In the genomic region with DNA sequence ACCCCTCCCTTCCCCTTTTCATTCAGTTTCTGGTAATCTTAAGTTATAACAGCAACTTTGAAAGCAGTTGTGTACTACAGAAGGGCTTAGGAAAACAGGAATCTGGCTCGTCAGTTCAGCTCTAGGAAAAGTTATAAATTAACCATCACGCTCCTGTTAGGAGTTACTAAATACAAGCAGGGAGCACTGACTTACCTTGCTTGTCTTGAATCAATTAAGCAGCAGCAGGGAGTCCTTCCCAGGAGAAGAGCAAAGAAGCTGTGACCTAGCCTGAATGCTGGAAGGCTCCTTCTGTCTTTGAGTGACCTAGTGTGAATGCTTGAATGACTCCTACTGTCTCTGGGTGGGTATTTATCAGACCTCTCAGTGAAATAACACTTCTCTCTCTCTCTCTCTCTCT, we compare ENCODE assay signal across 19 mouse cellular contexts.
DNase-seq lines count a peak whose midpoint lies in the region; ATAC-seq lines count a peak whose summit lies in the region.
"Had no signal": no experiment of that assay in that cellular context is flagged by ENCODE, and none has a peak within 500 bp of the region (broad histone marks: within the 10 kb centered on the region; RNA-seq: fewer than 3 reads in every experiment).

No protein-coding gene starts in this region.

- no peaks in the 10 kb centered on the region for H3K27me3 ChIP-seq in hindbrain, embryonic 15.5 days
- no peaks in the 10 kb centered on the region for H3K27me3 ChIP-seq in hindbrain, embryonic 16.5 days (replicated peaks; ENCODE audit: control insufficient read depth, insufficient read depth, low read length)
- H3K27me3 ChIP-seq in liver, embryonic 16.5 days (ENCODE audit: control insufficient read depth, insufficient read depth, low read depth, low read length): no peaks in the 10 kb centered on the region
- H3K27me3 ChIP-seq: CH12.LX; embryonic facial prominence, embryonic 12.5 days; forebrain, embryonic 15.5 days; neural tube, embryonic 13.5 days had no signal

- WGBS in hindbrain, embryonic 15.5 days: 15% methylated on average over 2 of the region's 2 CpGs
- 15% methylated on average over 2 of the region's 2 CpGs for WGBS in hindbrain, embryonic 16.5 days
- WGBS in liver, embryonic 16.5 days (ENCODE audit: insufficient replicate concordance): 19% methylated on average over 2 of the region's 2 CpGs

- H3K4me1 ChIP-seq in hindbrain, embryonic 15.5 days (replicated peaks): peaks cover 3% of the 10 kb centered on the region; the same call in 1 of the 2 replicates
- no peaks in the 10 kb centered on the region for H3K4me1 ChIP-seq in hindbrain, embryonic 16.5 days (ENCODE audit: control insufficient read depth, insufficient read depth, low read depth, low read length)
- H3K4me1 ChIP-seq in liver, embryonic 16.5 days (ENCODE audit: control insufficient read depth, low read depth, low read length): no peaks in the 10 kb centered on the region
- H3K4me1 ChIP-seq: embryonic facial prominence, embryonic 12.5 days; forebrain, embryonic 15.5 days had no signal

- ATAC-seq in hindbrain, embryonic 15.5 days (ENCODE audit: low FRiP score, low read depth): peak; percentile 36; the same call in 1 of the 2 replicates
- ATAC-seq in hindbrain, embryonic 16.5 days: no peak
- no peak for ATAC-seq in liver, embryonic 16.5 days (ENCODE audit: low read depth)
- no peak for ATAC-seq in megakaryocyte, adult 5-6 weeks (ENCODE audit: poor library complexity, severe bottlenecking)
- ATAC-seq: forebrain, embryonic 15.5 days; inflammation-experienced regulatory T-cells, adult 6 months had no signal

- H3K4me2 ChIP-seq in hindbrain, embryonic 15.5 days: no peak overlapping the region
- H3K4me2 ChIP-seq in hindbrain, embryonic 16.5 days (ENCODE audit: low read length): no peak overlapping the region
- peak overlapping the region; percentile 31 for H3K4me2 ChIP-seq in liver, embryonic 16.5 days (ENCODE audit: low read depth, low read length)
- H3K4me2 ChIP-seq: embryonic facial prominence, embryonic 12.5 days; forebrain, embryonic 15.5 days; neural tube, embryonic 13.5 days had no signal

- no peak overlapping the region for H3K27ac ChIP-seq in hindbrain, embryonic 15.5 days (replicated peaks)
- H3K27ac ChIP-seq in hindbrain, embryonic 16.5 days (ENCODE audit: low read depth, low read length): no peak overlapping the region
- no peak overlapping the region for H3K27ac ChIP-seq in liver, embryonic 16.5 days (ENCODE audit: low read length)
- H3K27ac ChIP-seq: embryonic facial prominence, embryonic 12.5 days; forebrain, embryonic 15.5 days; neural tube, embryonic 13.5 days had no signal

- H3K4me3 ChIP-seq in hindbrain, embryonic 15.5 days: no peak overlapping the region
- H3K4me3 ChIP-seq in hindbrain, embryonic 16.5 days (ENCODE audit: low read length): no peak overlapping the region
- no peak overlapping the region for H3K4me3 ChIP-seq in liver, embryonic 16.5 days (ENCODE audit: low read depth, low read length)
- H3K4me3 ChIP-seq: embryonic facial prominence, embryonic 12.5 days; forebrain, embryonic 15.5 days; neural tube, embryonic 13.5 days had no signal

- H3K36me3 ChIP-seq in hindbrain, embryonic 15.5 days: no peaks in the 10 kb centered on the region
- no peaks in the 10 kb centered on the region for H3K36me3 ChIP-seq in hindbrain, embryonic 16.5 days (ENCODE audit: control insufficient read depth, insufficient read depth, low read length)
- H3K36me3 ChIP-seq in liver, embryonic 16.5 days (ENCODE audit: control insufficient read depth, insufficient read depth): no peaks in the 10 kb centered on the region
- H3K36me3 ChIP-seq: embryonic facial prominence, embryonic 12.5 days; forebrain, embryonic 15.5 days; neural tube, embryonic 13.5 days had no signal

- H3K9me3 ChIP-seq in hindbrain, embryonic 15.5 days: no peaks in the 10 kb centered on the region
- H3K9me3 ChIP-seq in hindbrain, embryonic 16.5 days (ENCODE audit: control insufficient read depth, low read length): no peaks in the 10 kb centered on the region
- no peaks in the 10 kb centered on the region for H3K9me3 ChIP-seq in liver, embryonic 16.5 days (replicated peaks; ENCODE audit: control insufficient read depth, low read length)
- H3K9me3 ChIP-seq: embryonic facial prominence, embryonic 12.5 days; forebrain, embryonic 15.5 days; neural tube, embryonic 13.5 days had no signal

- H3K9ac ChIP-seq in hindbrain, embryonic 15.5 days: no peak overlapping the region
- H3K9ac ChIP-seq in hindbrain, embryonic 16.5 days (ENCODE audit: low read depth, low read length): no peak overlapping the region
- H3K9ac ChIP-seq in liver, embryonic 16.5 days (ENCODE audit: low read depth, low read length): no peak overlapping the region
- H3K9ac ChIP-seq: embryonic facial prominence, embryonic 12.5 days; forebrain, embryonic 15.5 days; neural tube, embryonic 13.5 days had no signal

- DNase-seq in liver: no peak
- peak; percentile 11 to 40 for DNase-seq in kidney, adult 8-10 months
- peak; percentile 15 for DNase-seq in retina, embryonic 14.5 days (ENCODE audit: low spot score)
- no peak for DNase-seq in layer of hippocampus, adult 18-20 months (ENCODE audit: low spot score in 2 of 2)
- DNase-seq: adrenal gland, postnatal 14 days; cerebellum, adult 18-20 months; heart, adult 11 months; heart, postnatal 4 days; layer of hippocampus, adult 9-11 months; lung, postnatal 14 days had no signal

Comparison
In these comparisons a context has a peak if more than half of its experiments do, and no peak if none do; other contexts are left out.
1. DNase-seq: peak in kidney, adult 8-10 months (2 of 2) and retina, embryonic 14.5 days (single experiment); none in liver (single experiment) and layer of hippocampus, adult 18-20 months (0 of 2).